Mouse (Mus musculus) CH12.LX (cell line): ENCODE results near the gene Kcnj15. TPM values are rescaled to one million over a fixed set of nuclear protein-coding genes. Genes with fewer than 3 reads are reported as not detected.

Source experiments
- DNase-seq: peaks from one replicate; pipeline ENCODE4 v3.0.0-alpha.2; 2013; ENCODE audit errors: extremely low read depth
- H3K27ac ChIP-seq: 2 replicates; pipeline ENCODE4 v1.5.1; 2012; ENCODE audit warnings: low read depth, mild to moderate bottlenecking, control low read depth, moderate library complexity; ENCODE audit not compliant: insufficient read depth
- H3K27me3 ChIP-seq: replicated peaks from 2 replicates; pipeline ENCODE3; 2012; ENCODE audit warnings: inconsistent platforms
- H3K36me3 ChIP-seq, 2 experiments: replicated peaks in 1 of 2; 2 replicates each; pipeline versions ENCODE3 to v1.6.1; 2012; ENCODE audit warnings: inconsistent platforms in 1 of 2, low read length in 1 of 2, mild to moderate bottlenecking in 1 of 2, mixed read lengths in 1 of 2, moderate library complexity in 1 of 2; ENCODE audit not compliant: control insufficient read depth in 1 of 2, insufficient read depth in 1 of 2
- H3K4me1 ChIP-seq, 2 experiments: 2 replicates each; pipeline ENCODE4 v1.6.1; 2012; ENCODE audit warnings: inconsistent platforms in 1 of 2, moderate library complexity in 1 of 2; ENCODE audit not compliant: insufficient read depth in 2 of 2, control insufficient read depth in 1 of 2
- H3K4me2 ChIP-seq: 2 replicates; pipeline ENCODE4 v1.6.1; 2012; ENCODE audit warnings: low read depth, mild to moderate bottlenecking, control low read depth; ENCODE audit not compliant: poor library complexity, insufficient read depth, severe bottlenecking
- H3K4me3 ChIP-seq, 3 experiments: fragments of 150-350 bp in 1 of 3; sonication (generic) in 1 of 3; replicated peaks in 1 of 3; 2 replicates each; pipeline versions ENCODE3 to v1.5.1; 2011 to 2012; ENCODE audit warnings: low read depth in 2 of 3, low read length in 2 of 3, mild to moderate bottlenecking in 2 of 3, moderate library complexity in 2 of 3, control low read depth in 1 of 3, improper control_type of control experiment in 1 of 3, inconsistent platforms in 1 of 3, mixed read lengths in 1 of 3; ENCODE audit not compliant: poor library complexity in 1 of 3
- H3K79me2 ChIP-seq: replicated peaks from 2 replicates; pipeline ENCODE4 v1.6.1; 2012; ENCODE audit warnings: mild to moderate bottlenecking, moderate library complexity; ENCODE audit not compliant: control insufficient read depth, poor library complexity, insufficient read depth, severe bottlenecking; ENCODE audit errors: extremely low read depth
- H3K9ac ChIP-seq: 2 replicates; pipeline ENCODE4 v1.6.1; 2012; ENCODE audit warnings: low read depth, mild to moderate bottlenecking, control low read depth, moderate library complexity; ENCODE audit not compliant: insufficient read depth
- H3K9me3 ChIP-seq: replicated peaks from 2 replicates; pipeline ENCODE3; 2012; ENCODE audit warnings: low read length, inconsistent platforms, mixed read lengths
- CHD1 ChIP-seq: IDR thresholded peaks from 2 replicates; pipeline ENCODE4 v1.6.1; 2012; ENCODE audit warnings: low read depth, low read length, improper control_type of control experiment, inconsistent platforms
- E2F4 ChIP-seq: IDR thresholded peaks from 2 replicates; pipeline ENCODE4 v1.6.1; 2011; ENCODE audit warnings: low read depth, low read length, improper control_type of control experiment; ENCODE audit not compliant: insufficient replicate concordance
- ETS1 ChIP-seq: conservative IDR thresholded peaks from 2 replicates; pipeline ENCODE4 v1.6.1; 2012; ENCODE audit warnings: low read depth, mild to moderate bottlenecking, inconsistent platforms, low read length, improper control_type of control experiment, moderate library complexity
- GABPA ChIP-seq: IDR thresholded peaks from 2 replicates; pipeline ENCODE4 v1.6.1; 2012; ENCODE audit warnings: low read depth, low read length, improper control_type of control experiment, inconsistent platforms; ENCODE audit not compliant: insufficient replicate concordance
- HCFC1 ChIP-seq: IDR thresholded peaks from 2 replicates; pipeline ENCODE4 v1.6.1; 2012; ENCODE audit warnings: low read depth, mild to moderate bottlenecking, inconsistent platforms, low read length, improper control_type of control experiment
- JUN ChIP-seq: IDR thresholded peaks from 2 replicates; pipeline ENCODE4 v1.6.1; 2011; ENCODE audit warnings: low read depth, mild to moderate bottlenecking, low read length, improper control_type of control experiment, moderate library complexity; ENCODE audit not compliant: insufficient read depth
- MAFK ChIP-seq: IDR thresholded peaks from 2 replicates; pipeline ENCODE4 v1.6.1; 2011; ENCODE audit warnings: low read length, improper control_type of control experiment; ENCODE audit not compliant: insufficient replicate concordance
- MAX ChIP-seq: IDR thresholded peaks from 2 replicates; pipeline ENCODE4 v1.6.1; 2011; ENCODE audit warnings: low read length, improper control_type of control experiment
- MXI1 ChIP-seq: IDR thresholded peaks from 2 replicates; pipeline ENCODE4 v1.6.1; 2011; ENCODE audit warnings: mild to moderate bottlenecking, low read depth, low read length, improper control_type of control experiment
- MYC ChIP-seq: IDR thresholded peaks from 2 replicates; pipeline ENCODE4 v1.6.1; 2011; ENCODE audit warnings: low read depth, mild to moderate bottlenecking, improper control_type of control experiment, low read length
- NELFE ChIP-seq: IDR thresholded peaks from 2 replicates; pipeline ENCODE4 v1.6.1; 2011; ENCODE audit warnings: low read depth, low read length, improper control_type of control experiment
- PAX5 ChIP-seq: IDR thresholded peaks from 2 replicates; pipeline ENCODE4 v1.6.1; 2012; ENCODE audit warnings: low read length, inconsistent platforms, mixed read lengths
- POLR2AphosphoS2 ChIP-seq: IDR thresholded peaks from 2 replicates; pipeline ENCODE4 v1.6.1; 2011; ENCODE audit warnings: low read depth, low read length, improper control_type of control experiment
- RAD21 ChIP-seq: IDR thresholded peaks from 2 replicates; pipeline ENCODE4 v1.6.1; 2011; ENCODE audit warnings: low read depth, mild to moderate bottlenecking, low read length, improper control_type of control experiment, moderate library complexity
- SIN3A ChIP-seq: IDR thresholded peaks from 2 replicates; pipeline ENCODE4 v1.6.1; 2012; ENCODE audit warnings: low read length, improper control_type of control experiment, inconsistent platforms
- SMC3 ChIP-seq: IDR thresholded peaks from 2 replicates; pipeline ENCODE4 v1.6.1; 2011; ENCODE audit warnings: low read depth, low read length, improper control_type of control experiment
- TBP ChIP-seq: conservative IDR thresholded peaks from 2 replicates; pipeline ENCODE4 v1.6.1; 2011; ENCODE audit warnings: low read depth, low read length, improper control_type of control experiment
- TCF12 ChIP-seq: IDR thresholded peaks from 2 replicates; pipeline ENCODE4 v1.6.1; 2014; ENCODE audit warnings: low read depth, mild to moderate bottlenecking, inconsistent platforms, low read length, improper control_type of control experiment
- UBTF ChIP-seq: IDR thresholded peaks from 2 replicates; pipeline ENCODE4 v1.6.1; 2012; ENCODE audit warnings: low read depth, mild to moderate bottlenecking, inconsistent platforms, low read length, improper control_type of control experiment, moderate library complexity
- USF2 ChIP-seq: conservative IDR thresholded peaks from 2 replicates; pipeline ENCODE4 v1.6.1; 2011; ENCODE audit warnings: low read depth, low read length, improper control_type of control experiment
- ZC3H11A ChIP-seq: IDR thresholded peaks from 2 replicates; pipeline ENCODE4 v1.6.1; 2012; ENCODE audit warnings: low read depth, mild to moderate bottlenecking, inconsistent platforms, low read length, improper control_type of control experiment
- ZMIZ1 ChIP-seq: IDR thresholded peaks from 2 replicates; pipeline ENCODE4 v1.6.1; 2012; ENCODE audit warnings: low read depth, mild to moderate bottlenecking, inconsistent platforms, low read length, improper control_type of control experiment
- ZNF384 ChIP-seq: IDR thresholded peaks from 2 replicates; pipeline ENCODE4 v1.6.1; 2012; ENCODE audit warnings: low read depth, low read length, improper control_type of control experiment, inconsistent platforms
- dilution Hi-C: fragments of 300-500 bp; cut with MboI; formaldehyde crosslinking; loops from 2 replicates; pipeline ENCODE4 v1.14.3; 2020; ENCODE audit warnings: low sequenced_read_pairs; ENCODE audit not compliant: extremely low pct_unique_long_range_greater_than_20kb, extremely low pct_ligation_motif_present
- in situ Hi-C: fragments of 300-500 bp; cut with MboI; formaldehyde crosslinking; loops from 3 replicates; pipeline ENCODE4 v1.14.3; 2019; ENCODE audit warnings: low sequenced_read_pairs, low pct_ligation_motif_present, low pct_unique_long_range_greater_than_20kb, mixed read lengths
- polyA plus RNA-seq: library from polyadenylated mRNA; unstranded; fragments of >175 nt; gene quantifications from 2 replicates; pipeline ENCODE4 v1.2.1, GENCODE M21; 2012; ENCODE audit warnings: low read depth; ENCODE audit not compliant: insufficient read length
- total RNA-seq, 2 experiments: library from RNA; depleted of rRNA; stranded (reverse); fragments of 300-350 nt in 1 of 2; fragments of >200 nt in 1 of 2; gene quantifications; 2 replicates each; pipeline ENCODE4 v1.2.3; 2012 to 2014

Gene Kcnj15
- total and polyA plus RNA-seq, 3 experiments = 0.37 to 1.1 (median 0.51) TPM

- no peaks in the 10 kb centered on the region for H3K27me3 ChIP-seq
- no peak for DNase-seq
- no peaks in the 10 kb centered on the region for H3K9me3 ChIP-seq
- no peaks in the 10 kb centered on the region for H3K79me2 ChIP-seq
- H3K4me2 ChIP-seq = no peak overlapping the region
- H3K9ac ChIP-seq = no peak overlapping the region
- no peak overlapping the region for H3K27ac ChIP-seq
- peaks cover 8 to 9% of the 10 kb centered on the region in 2 experiments; a peak in 3 of 4 replicates for H3K4me1 ChIP-seq
- no peak for TF ChIP-seq PAX5
- no peak for TF ChIP-seq UBTF
- no peak for TF ChIP-seq SMC3
- TF ChIP-seq MXI1 = no peak
- no peak for TF ChIP-seq E2F4
- TF ChIP-seq ZC3H11A = no peak
- TF ChIP-seq TCF12 = no peak
- no peak for TF ChIP-seq MAFK
- no peak for TF ChIP-seq MYC
- in situ Hi-C loops (no loop called here), dilution Hi-C loops (no loop called here)
- H3K4me3 ChIP-seq = no peak overlapping the region
- H3K36me3 ChIP-seq = no peaks in the 10 kb centered on the region
Observed at GRCm38 (mm10) chr16:95245499-95245898, 11.9 kb upstream of the Kcnj15 start.

DNA sequence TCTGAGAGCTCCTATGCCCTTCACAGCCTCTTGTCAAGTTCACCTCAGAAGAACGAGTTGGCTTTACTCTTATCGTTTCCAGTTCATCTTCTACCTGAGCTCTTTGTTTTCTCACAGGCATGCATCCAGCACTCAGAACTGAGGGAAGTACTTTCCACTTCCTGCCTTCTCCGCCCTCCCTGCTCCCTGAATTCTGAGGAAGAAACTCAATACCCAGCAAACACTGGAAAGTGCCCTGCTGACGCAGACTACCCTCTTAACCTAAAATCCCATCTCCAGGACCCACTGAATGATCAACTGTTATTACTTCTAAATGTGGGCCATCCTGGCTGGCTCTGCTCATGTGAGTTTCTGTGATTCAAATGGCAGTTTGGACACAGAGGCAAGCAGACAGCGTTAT is 8.7 kb upstream of the Kcnj15 start:
- H3K9me3 ChIP-seq = peaks cover 3% of the 10 kb centered on the region
- H3K9ac ChIP-seq = no peak overlapping the region
- H3K36me3 ChIP-seq = no peaks in the 10 kb centered on the region
- H3K4me1 ChIP-seq = no peaks in the 10 kb centered on the region
- no peaks in the 10 kb centered on the region for H3K79me2 ChIP-seq
- DNase-seq = no peak
- no peak overlapping the region for H3K4me2 ChIP-seq
- in situ Hi-C loops (no loop called here), dilution Hi-C loops (no loop called here)
- no peaks in the 10 kb centered on the region for H3K27me3 ChIP-seq
- no peak for TF ChIP-seq JUN
- TF ChIP-seq HCFC1 = no peak
- no peak for TF ChIP-seq MXI1
- TF ChIP-seq CHD1 = no peak
- no peak for TF ChIP-seq TCF12
- no peak for TF ChIP-seq TBP
- TF ChIP-seq ZC3H11A = no peak
- TF ChIP-seq MAX = no peak
- TF ChIP-seq UBTF = no peak
- TF ChIP-seq NELFE = no peak
- TF ChIP-seq GABPA = no peak
- TF ChIP-seq RAD21 = no peak
- TF ChIP-seq SIN3A = no peak
- no peak for TF ChIP-seq ETS1
- TF ChIP-seq PAX5 = no peak
- TF ChIP-seq MYC = no peak
- no peak for TF ChIP-seq USF2
- no peak for TF ChIP-seq ZNF384
- TF ChIP-seq ZMIZ1 = no peak
- no peak for TF ChIP-seq POLR2AphosphoS2
- H3K27ac ChIP-seq = no peak overlapping the region
- no peak overlapping the region for H3K4me3 ChIP-seq
